Mouse (Mus musculus): Measurements from ENCODE around the gene Tulp2.

- TF ChIP-seq POLR2A (IDR thresholded peaks at IDR 0.05; ENCODE audit: insufficient read length, low read depth) (peak; percentile 46), MYOG (IDR thresholded peaks at IDR 0.05; ENCODE audit: control insufficient read depth in 1 of 3, insufficient read depth in 1 of 3, insufficient read length in 2 of 3, low read depth in 2 of 3) (no peak), USF1 (IDR thresholded peaks at IDR 0.05; ENCODE audit: low read depth) (no peak), E2F4 (IDR thresholded peaks at IDR 0.05; ENCODE audit: insufficient read depth) (no peak), MAX (IDR thresholded peaks at IDR 0.05; ENCODE audit: low read depth) (no peak), TCF12 (IDR thresholded peaks at IDR 0.05; ENCODE audit: insufficient read depth, poor library complexity, severe bottlenecking) (no peak), MYOD1 (IDR thresholded peaks at IDR 0.05; ENCODE audit: control insufficient read depth in 1 of 3, insufficient read length in 2 of 3, low read depth in 2 of 3) (no peak)
Measured at GRCm38 (mm10) chr7:45521728-45522184, 40.1 kb downstream of the Tulp2 start.
